Mouse (Mus musculus): ENCODE data around the gene Ppp1r32. TPM values are rescaled to one million over a fixed set of nuclear protein-coding genes. Genes with fewer than 3 reads are reported as not detected.
A peak's percentile ranks its signal among the peaks of the same experiment; 100 is the strongest.

Ppp1r32 gene
- polyA plus RNA-seq, 1 experiment from 2014 or later = 0.27 TPM

DNA sequence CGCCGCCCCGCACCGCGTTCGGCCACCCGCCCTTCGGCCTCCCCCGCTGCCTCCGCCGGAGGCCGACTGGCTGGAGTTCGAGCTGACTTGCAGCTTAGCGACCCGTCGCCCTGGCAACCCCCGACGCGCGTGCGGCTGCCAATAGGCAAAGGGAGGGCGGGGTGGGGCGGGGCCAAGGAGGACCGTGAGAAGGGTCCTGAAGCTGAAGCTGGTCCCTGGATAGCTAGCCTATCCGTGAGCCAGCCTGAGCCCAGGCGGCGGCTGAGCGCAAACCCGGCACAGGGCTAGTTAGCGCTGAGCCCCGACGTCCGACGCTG lies 25.3 kb downstream of the Ppp1r32 start:
- under 1% methylated on average over 34 of the region's 34 CpGs for WGBS
- peak; percentile 80 for ATAC-seq (ENCODE audit: insufficient number of reproducible peaks, insufficient read depth, low FRiP score, low TSS enrichment, low read depth)
- Histone ChIP-seq H3K36me3 (no peaks in the 10 kb centered on the region), H3K4me3 (peak overlapping the region; percentile 52), H3K9me3 (no peaks in the 10 kb centered on the region), H3K4me1 (peaks cover 24% of the 10 kb centered on the region), H3K4me2 (peak overlapping the region; percentile 93), H3K27me3 (peaks cover 92% of the 10 kb centered on the region), H3K27ac (no peak overlapping the region), H3K9ac (peak overlapping the region; percentile 61)

DNA sequence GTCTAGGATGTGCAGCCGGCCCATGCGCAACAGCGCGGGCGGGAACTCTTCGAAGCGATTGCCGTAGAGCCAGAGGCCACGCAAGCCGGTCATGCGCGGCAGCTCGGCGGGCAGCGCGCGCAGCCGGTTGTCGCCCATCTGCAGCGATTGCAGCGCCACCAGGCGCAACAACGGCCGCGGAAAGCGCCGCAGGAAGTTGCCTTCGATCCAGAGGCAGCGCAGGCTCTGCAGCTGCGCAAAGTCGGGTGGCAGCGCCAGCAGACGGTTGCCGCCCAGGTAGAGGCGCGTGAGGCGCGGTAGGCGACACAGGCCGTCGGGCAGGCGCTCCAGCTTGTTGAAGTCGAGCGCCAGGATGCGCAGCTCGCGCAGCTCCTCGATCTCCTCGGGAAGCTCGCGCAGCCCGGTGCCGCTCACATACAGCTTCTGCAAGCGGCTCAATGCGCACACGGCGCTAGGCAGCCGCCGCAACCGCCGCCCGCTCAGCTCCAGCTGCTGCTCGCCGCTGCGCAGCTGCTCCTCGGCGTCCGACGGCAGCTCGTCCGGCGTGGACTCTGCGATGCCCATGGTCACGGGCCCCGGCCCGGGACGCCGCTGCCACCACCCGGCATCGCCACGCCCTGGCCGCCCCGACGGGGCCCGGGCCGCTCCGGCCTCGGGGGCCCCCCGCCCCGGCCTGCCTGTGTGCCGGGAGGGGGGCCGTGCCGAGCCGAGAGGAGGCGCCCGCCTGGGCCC lies 25.8 kb downstream of the Ppp1r32 start, which contains the start of gene Lrrc10b:
Gene Lrrc10b, minus strand, starts transcription at position 722 of the 732 bp plus-strand sequence.
- H3K9me3 ChIP-seq = no peaks in the 10 kb centered on the region
- H3K4me2 ChIP-seq = peak within 1 kb of the TSS; percentile 93
- peak within 1 kb of the TSS; percentile 61 for H3K9ac ChIP-seq
- H3K4me1 ChIP-seq = peaks cover 20% of the 10 kb centered on the region
- H3K4me3 ChIP-seq = peak within 1 kb of the TSS; percentile 52
- ATAC-seq (ENCODE audit: insufficient number of reproducible peaks, insufficient read depth, low FRiP score, low TSS enrichment, low read depth) = peak; percentile 59
- peaks cover 92% of the 10 kb centered on the region for H3K27me3 ChIP-seq
- under 1% methylated on average over 94 of the region's 96 CpGs for WGBS
- H3K27ac ChIP-seq = no peak within 1 kb of the TSS
- H3K36me3 ChIP-seq = no peaks in the 10 kb centered on the region

DNA sequence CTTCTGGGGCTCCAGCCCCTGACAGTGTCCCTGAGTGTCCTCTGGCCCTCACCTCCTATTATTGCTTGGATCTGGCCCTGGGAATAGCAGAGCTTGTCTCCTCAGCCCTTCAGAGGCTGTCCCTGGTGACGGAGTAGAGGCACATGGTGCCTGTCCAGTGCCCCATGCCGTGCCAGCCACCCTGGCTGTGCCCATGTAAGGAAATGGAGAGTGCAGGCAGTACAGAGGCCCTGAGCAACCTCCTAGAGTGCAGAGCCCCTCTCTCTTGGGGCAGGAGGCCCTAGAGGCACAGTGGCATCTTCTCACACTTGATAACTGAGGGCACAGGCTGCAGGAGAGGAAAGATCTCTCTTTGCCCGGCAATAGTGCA lies 27.3 kb downstream of the Ppp1r32 start:
- no peak overlapping the region for H3K27ac ChIP-seq
- no peaks in the 10 kb centered on the region for H3K9me3 ChIP-seq
- H3K36me3 ChIP-seq = no peaks in the 10 kb centered on the region
- H3K9ac ChIP-seq = no peak overlapping the region
- no peak overlapping the region for H3K4me3 ChIP-seq
- peaks cover 82% of the 10 kb centered on the region for H3K27me3 ChIP-seq
- peaks cover 20% of the 10 kb centered on the region for H3K4me1 ChIP-seq
- 66% methylated on average over 3 of the region's 3 CpGs for WGBS
- no peak overlapping the region for H3K4me2 ChIP-seq
- ATAC-seq (ENCODE audit: insufficient number of reproducible peaks, insufficient read depth, low FRiP score, low TSS enrichment, low read depth) = no peak

DNA sequence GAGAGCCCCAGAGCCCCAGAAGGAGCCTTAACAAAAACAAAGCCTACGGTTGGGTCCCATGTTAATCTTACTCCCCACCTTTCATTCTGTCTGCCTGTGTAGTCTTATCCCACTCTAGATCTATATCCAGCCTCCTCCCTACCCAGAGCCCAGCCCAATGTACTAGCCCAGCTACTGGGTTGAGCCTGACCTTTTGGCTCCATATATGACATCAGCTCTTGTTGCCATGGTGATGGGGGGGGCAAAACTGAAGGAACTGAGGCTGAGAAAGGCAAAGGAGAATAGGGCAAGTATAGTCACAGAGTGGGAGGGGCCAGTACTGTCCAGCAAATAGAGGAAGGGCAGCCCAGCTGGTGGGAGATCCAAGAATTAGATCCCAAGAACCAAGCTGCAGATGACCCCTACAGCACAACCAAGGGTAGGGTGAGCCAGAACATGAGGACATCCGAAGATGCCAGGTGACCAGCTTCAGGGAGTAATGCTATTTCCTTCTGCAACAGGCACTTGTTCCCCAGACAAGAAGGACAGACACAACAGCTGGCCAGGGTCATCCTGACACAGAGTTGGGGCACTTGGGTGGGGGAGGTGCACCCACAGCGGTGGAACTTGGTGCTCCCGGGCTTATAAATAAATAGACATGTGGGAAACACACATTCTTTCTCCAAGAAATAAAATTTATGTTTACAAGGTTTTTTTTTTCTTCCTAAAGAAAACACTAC lies 27.9 kb downstream of the Ppp1r32 start:
- H3K9me3 ChIP-seq = no peaks in the 10 kb centered on the region
- H3K9ac ChIP-seq = no peak overlapping the region
- H3K36me3 ChIP-seq = no peaks in the 10 kb centered on the region
- 66% methylated on average over 4 of the region's 4 CpGs for WGBS
- no peak overlapping the region for H3K4me2 ChIP-seq
- H3K4me1 ChIP-seq = peaks cover 20% of the 10 kb centered on the region
- no peak overlapping the region for H3K27ac ChIP-seq
- ATAC-seq (ENCODE audit: insufficient number of reproducible peaks, insufficient read depth, low FRiP score, low TSS enrichment, low read depth) = no peak
- no peak overlapping the region for H3K4me3 ChIP-seq
- peaks cover 82% of the 10 kb centered on the region for H3K27me3 ChIP-seq

DNA sequence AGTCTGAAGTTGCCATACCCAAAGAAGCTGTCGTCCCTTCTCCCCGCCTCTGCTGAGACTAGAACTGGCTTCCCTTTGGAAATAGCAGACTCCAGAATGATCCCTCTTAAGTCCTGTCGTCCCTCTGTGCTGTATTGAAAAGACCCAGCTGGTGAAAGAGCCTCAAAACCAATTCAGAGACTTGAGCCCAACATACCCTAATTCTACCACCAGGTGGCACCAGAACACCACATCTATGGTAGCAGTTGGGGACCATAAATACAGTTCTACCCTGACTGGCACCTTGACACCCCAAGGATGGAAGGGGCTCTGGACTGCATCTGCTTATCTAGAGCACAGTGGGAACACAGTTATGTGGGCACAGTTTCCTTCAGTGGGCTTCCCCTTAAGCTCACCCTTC lies 33.0 kb downstream of the Ppp1r32 start:
- no peak for ATAC-seq (ENCODE audit: insufficient number of reproducible peaks, insufficient read depth, low FRiP score, low TSS enrichment, low read depth)

DNA sequence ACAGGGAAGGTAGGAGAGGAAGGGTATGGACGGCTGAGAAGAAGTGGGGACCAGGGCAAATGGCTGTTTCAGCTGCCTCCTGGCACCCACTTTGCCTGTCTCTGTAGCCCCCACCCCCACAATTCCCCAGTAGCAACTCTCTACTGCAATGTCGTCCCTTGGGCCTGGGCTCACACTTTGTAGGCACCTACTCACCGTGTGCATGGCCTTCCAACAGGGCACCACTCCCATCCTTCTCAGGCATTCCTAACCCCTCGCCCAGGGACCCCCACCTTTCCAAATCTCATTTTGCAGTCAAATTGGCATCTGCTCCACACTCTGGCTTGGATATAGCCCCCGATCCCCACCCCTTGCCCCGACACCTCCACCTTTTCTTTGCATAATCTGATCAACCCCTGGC lies 33.5 kb downstream of the Ppp1r32 start:
- Histone ChIP-seq H3K27me3 (peaks cover 25% of the 10 kb centered on the region), H3K9ac (no peak overlapping the region), H3K4me3 (no peak overlapping the region), H3K4me2 (no peak overlapping the region), H3K36me3 (no peaks in the 10 kb centered on the region), H3K9me3 (no peaks in the 10 kb centered on the region), H3K27ac (no peak overlapping the region), H3K4me1 (0 out of 2 replicates have a peak, but pooled peaks cover 5% of the 10 kb centered on the region)
- WGBS = 70% methylated on average over 6 of the region's 6 CpGs
- no peak for ATAC-seq (ENCODE audit: insufficient number of reproducible peaks, insufficient read depth, low FRiP score, low TSS enrichment, low read depth)

More for the DNA sequence above, 33.0 kb downstream of the Ppp1r32 start:
- H3K9me3 ChIP-seq = no peaks in the 10 kb centered on the region
- WGBS = 11% methylated on average over 3 of the region's 3 CpGs
- H3K36me3 ChIP-seq = no peaks in the 10 kb centered on the region
- no peak overlapping the region for H3K4me2 ChIP-seq
- H3K4me1 ChIP-seq = 0 out of 2 replicates have a peak, but pooled peaks cover 5% of the 10 kb centered on the region
- H3K27me3 ChIP-seq = peaks cover 30% of the 10 kb centered on the region
- H3K27ac ChIP-seq = no peak overlapping the region
- no peak overlapping the region for H3K9ac ChIP-seq
- H3K4me3 ChIP-seq = no peak overlapping the region

DNA sequence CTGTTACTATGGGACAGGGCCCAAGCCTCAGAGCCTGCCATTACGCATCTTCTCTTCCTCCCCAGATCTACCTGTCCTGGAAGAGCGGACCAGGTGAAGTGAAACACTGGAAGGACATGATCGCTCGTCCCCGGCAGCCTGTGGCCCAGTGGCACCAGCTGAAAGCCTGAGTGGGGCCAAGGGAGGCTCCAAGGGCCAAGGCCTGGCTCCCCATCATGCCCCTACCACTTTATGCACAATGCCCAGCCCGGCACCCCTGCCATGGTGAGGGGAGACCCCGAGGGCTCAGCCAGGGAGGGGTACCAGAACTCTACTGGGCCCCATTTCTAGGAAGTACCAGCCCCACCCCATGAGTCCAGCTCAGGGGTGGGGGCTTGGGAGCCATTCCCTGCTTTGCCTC lies 34.5 kb downstream of the Ppp1r32 start:
- Histone ChIP-seq H3K36me3 (no peaks in the 10 kb centered on the region), H3K4me2 (no peak overlapping the region), H3K27me3 (peaks cover 18% of the 10 kb centered on the region), H3K27ac (no peak overlapping the region), H3K9me3 (no peaks in the 10 kb centered on the region), H3K4me1 (0 out of 2 replicates have a peak, but pooled peaks cover 5% of the 10 kb centered on the region), H3K9ac (0 out of 2 replicates have a peak overlapping the region, but pooled peaks have one; percentile 32), H3K4me3 (no peak overlapping the region)
- WGBS = 94% methylated on average over 7 of the region's 7 CpGs
- no peak for ATAC-seq (ENCODE audit: insufficient number of reproducible peaks, insufficient read depth, low FRiP score, low TSS enrichment, low read depth)

DNA sequence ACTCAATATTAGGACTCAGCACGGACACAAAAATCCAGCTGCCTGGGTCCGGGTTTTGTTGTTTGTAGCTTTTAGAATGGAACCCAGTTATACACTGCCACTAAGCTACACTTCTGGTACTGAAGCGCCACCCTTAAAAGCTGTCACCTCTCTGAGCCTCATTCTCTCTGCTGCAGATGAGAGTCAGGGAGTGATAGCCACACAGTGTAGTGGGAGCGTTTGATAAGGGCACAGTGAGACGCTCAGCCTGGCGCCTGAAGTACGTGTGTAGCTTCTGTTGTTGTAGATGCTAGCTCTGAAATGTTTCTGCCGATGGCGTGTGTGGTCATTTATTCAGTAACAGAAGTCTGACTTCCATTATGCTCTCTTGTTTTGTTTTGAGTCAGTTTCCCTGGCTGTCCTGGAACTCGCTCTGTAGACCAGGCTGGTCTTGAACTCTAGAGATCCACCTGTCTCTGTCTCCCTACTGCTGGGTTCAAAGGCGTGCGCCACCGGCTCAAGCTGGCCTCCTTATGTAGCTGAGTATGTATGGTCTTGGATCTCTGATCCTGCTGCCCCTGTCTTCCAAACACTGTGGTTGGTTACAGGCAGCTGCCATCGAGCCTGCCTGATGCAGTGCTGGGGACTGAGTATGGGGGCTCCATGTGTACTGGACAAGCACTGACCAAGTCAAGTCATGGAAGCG lies 37.9 kb downstream of the Ppp1r32 start:
- no peak overlapping the region for H3K4me2 ChIP-seq
- H3K36me3 ChIP-seq = no peaks in the 10 kb centered on the region
- H3K27ac ChIP-seq = no peak overlapping the region
- no peak overlapping the region for H3K9ac ChIP-seq
- H3K4me1 ChIP-seq = no peaks in the 10 kb centered on the region
- no peaks in the 10 kb centered on the region for H3K9me3 ChIP-seq
- no peaks in the 10 kb centered on the region for H3K27me3 ChIP-seq
- WGBS = 92% methylated on average over 15 of the region's 15 CpGs
- no peak overlapping the region for H3K4me3 ChIP-seq
- no peak for ATAC-seq (ENCODE audit: insufficient number of reproducible peaks, insufficient read depth, low FRiP score, low TSS enrichment, low read depth)

DNA sequence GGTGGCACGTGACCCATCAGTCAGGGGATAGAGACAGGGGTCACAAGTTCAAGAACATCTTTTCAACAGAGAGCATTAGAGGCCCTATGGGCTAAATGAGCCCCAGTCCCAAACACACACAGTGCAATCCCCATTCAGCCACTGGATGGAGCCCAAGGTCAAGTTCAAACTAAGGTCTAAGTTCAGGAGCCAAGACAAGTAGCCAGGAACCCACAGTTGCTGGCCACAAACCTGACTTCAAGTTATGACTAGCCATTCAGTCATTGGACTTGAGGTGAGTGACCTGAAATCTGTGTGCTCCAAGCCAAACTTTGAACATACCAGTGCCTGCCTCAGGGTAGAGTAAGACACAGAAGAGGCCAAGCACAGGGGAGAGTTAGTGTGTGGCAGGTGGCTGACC lies 45.2 kb downstream of the Ppp1r32 start:
- Histone ChIP-seq H3K36me3 (no peaks in the 10 kb centered on the region), H3K27ac (no peak overlapping the region), H3K27me3 (0 out of 2 replicates have a peak, but pooled peaks cover 14% of the 10 kb centered on the region), H3K4me3 (no peak overlapping the region), H3K9ac (no peak overlapping the region), H3K9me3 (no peaks in the 10 kb centered on the region), H3K4me2 (no peak overlapping the region), H3K4me1 (no peaks in the 10 kb centered on the region)
- no peak for ATAC-seq (ENCODE audit: insufficient number of reproducible peaks, insufficient read depth, low FRiP score, low TSS enrichment, low read depth)
- WGBS = 74% methylated on average over 1 of the region's 1 CpGs

DNA sequence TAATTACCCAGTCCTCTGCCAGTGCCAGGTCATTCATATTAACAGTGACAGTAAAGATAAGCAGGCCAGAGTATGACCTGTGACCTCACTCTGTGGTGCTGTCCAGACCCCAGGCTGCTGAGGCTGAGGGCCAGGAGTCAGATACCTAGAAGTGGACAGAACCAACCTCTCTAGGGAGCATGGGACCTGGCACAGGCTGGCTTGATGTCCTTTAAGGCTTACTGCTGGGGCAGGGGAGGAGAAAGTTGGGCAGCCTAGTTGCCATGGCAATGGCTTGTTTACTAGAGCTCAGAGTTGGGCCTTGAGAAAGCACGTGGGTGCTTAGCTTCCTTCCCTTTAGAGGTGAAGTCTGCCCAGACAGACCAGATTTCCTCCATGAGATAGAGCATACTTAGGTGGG lies 46.0 kb downstream of the Ppp1r32 start:
- Histone ChIP-seq H3K36me3 (no peaks in the 10 kb centered on the region), H3K4me2 (no peak overlapping the region), H3K27ac (no peak overlapping the region), H3K27me3 (0 out of 2 replicates have a peak, but pooled peaks cover 14% of the 10 kb centered on the region), H3K9ac (0 out of 2 replicates have a peak overlapping the region, but pooled peaks have one; percentile 3), H3K4me3 (no peak overlapping the region), H3K4me1 (no peaks in the 10 kb centered on the region), H3K9me3 (no peaks in the 10 kb centered on the region)
- no peak for ATAC-seq (ENCODE audit: insufficient number of reproducible peaks, insufficient read depth, low FRiP score, low TSS enrichment, low read depth)
- WGBS = 18% methylated on average over 1 of the region's 1 CpGs

DNA sequence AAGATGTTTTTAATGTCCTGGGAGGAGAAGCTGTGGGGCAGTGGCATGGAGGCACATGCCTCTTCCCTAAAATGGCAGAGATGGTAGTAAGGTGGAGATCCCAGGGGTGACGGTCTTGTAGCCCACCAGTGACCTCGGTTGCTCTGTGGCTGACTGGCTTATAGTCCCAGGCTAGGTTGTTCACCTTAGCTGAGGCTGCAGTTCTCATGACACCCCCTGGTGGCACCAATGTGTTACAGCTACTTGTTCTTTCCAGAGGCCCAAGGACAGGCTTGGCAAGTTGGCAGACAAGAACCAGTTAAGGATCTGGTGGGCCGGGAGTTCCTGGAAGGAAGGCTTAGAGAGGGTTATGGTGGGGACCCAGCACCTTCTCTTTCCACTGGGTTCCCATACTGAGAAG lies 46.8 kb downstream of the Ppp1r32 start:
- Histone ChIP-seq H3K27ac (no peak overlapping the region), H3K4me2 (no peak overlapping the region), H3K4me1 (0 out of 2 replicates have a peak, but pooled peaks cover 3% of the 10 kb centered on the region), H3K9me3 (no peaks in the 10 kb centered on the region), H3K9ac (no peak overlapping the region), H3K36me3 (no peaks in the 10 kb centered on the region), H3K27me3 (0 out of 2 replicates have a peak, but pooled peaks cover 14% of the 10 kb centered on the region), H3K4me3 (no peak overlapping the region)
- ATAC-seq (ENCODE audit: insufficient number of reproducible peaks, insufficient read depth, low FRiP score, low TSS enrichment, low read depth) = no peak
- 38% methylated on average over 3 of the region's 3 CpGs for WGBS

Measured in embryonic facial prominence, embryonic 13.5 days (tissue).